Mouse (Mus musculus): Measurements from ENCODE around the gene Vmn1r85.

- TF ChIP-seq CTCF (IDR thresholded peaks at IDR 0.05; ENCODE audit: extremely low read depth, insufficient read length, insufficient replicate concordance, low read depth, low read length): no peak
- TF ChIP-seq POLR2A (IDR thresholded peaks at IDR 0.05; ENCODE audit: low read depth, low read length): no peak
Observed at GRCm38 (mm10) chr7:13059536-13059935, 35.4 kb downstream of the Vmn1r85 start.

Measured in small intestine, adult 2 months (tissue).